Mouse (Mus musculus): Measurements from ENCODE around the gene Tnxb.

The Tnxb gene

DNA sequence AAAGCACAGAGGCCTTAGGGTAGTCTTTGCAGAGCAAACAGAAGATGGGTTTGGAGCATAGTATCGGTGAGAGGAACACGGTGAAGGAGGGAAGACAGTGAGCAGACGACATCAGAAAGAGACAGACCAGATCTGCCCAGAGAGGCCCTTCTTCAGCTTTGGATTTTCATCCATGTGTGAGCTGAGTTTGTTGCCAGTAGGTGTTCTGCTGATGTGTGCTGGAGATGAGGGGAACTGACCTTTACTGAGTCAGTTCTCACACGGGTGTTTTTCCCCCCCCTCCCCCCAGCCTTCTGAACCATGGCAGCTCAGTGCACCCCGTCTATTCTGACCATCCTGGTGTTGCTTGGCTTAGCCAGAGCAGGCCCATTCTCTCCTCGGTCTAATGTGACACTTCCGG, at the start of gene Tnxb:
TSS of gene Tnxb (plus strand) at position 301 of the 400 bp plus-strand sequence.
- DNase-seq (ENCODE audit: extremely low read depth, insufficient read length, low spot score), result no peak

DNA sequence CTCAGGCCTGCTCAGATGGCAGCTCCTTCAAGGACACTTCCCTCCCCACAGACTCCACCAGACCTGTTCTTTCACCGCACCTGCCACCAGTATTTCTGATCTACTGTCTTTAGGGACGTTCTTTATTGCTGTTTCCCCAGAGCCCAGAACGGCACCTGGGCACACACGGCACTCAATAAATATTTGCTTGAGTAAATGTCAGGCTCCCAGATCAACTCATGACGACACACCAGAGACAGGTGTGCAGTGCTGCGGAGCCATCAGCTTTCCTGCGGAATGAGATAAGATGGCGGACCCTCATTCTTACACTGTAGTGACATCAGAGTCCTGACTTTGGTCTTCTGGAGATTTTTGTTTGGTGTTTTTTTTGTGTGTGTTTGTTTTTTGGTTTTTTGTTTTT, 49.3 kb upstream of the Tnxb start:
- no peak for DNase-seq (ENCODE audit: extremely low read depth, insufficient read length, low spot score)

DNA sequence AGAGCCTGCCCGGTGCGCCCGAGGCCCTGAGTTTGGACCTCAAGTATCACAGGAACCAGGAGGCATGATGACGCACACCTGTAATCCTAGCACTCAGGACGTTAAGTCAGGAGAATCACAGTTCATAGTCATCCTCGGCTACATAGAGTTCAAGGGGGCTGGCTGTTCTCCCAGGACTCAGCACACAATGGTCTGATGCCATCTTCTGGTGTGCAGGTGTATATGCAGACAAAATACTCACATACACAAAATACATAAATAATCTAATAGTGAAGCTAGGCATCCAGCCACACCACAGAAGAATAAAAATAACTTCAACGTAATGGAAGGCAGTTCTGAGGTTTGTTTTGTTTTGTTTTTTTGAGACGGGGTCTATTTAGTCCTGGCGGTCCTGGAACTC, 47.2 kb upstream of the Tnxb start:
- DNase-seq (ENCODE audit: extremely low read depth, insufficient read length, low spot score), result no peak

DNA sequence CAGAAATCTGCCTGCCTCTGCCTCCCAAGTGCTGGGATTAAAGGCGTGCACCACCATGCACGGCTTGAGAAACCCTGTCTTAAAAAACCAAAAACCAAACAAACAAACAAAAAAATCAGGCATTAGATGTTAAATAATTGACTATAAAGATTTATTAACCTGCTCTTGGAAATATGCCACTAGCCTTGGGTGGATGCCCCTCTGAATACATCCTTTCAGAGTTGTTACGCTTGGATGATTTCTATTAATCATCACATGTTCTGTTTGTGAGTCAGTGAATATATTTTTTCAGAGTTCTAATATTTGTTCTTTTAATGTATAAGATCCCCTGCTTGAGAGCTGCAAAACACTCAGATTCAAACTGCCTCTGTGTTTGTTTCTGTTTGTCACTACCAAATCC, 45.4 kb upstream of the Tnxb start:
- no peak for DNase-seq (ENCODE audit: extremely low read depth, insufficient read length, low spot score)

DNA sequence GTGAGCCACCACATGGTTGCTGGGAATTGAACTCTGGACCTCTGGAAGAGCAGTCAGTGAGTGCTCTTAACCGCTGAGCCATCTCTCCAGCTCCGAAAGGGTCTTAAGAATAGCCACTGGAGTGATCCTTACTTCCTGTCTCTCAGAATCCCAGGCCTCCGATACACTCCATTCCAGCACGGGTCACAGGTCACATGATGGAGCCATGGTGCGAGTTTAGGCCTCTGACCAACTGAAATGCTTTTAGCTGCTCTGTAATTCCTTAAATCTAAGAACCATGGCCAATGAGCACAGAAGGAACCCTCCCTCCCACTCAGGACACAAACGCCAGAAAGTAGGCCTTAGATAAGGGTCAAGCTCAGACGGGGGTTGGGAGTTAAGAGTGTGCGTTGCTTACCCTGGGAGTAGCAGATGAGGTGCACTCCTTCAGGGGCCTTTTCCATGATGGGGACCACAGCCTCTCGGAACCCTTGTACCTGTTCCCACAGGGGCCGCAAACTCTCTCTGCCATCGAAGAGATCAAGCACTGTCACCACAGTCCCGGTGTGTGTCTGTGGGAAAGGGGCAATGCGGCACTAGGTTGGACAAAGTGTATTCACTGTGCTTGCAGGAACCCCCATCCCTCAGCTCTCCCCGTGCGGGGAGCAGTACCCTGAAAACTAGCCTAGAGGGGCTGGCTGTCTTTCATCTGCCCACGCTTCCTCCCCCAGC, 44.1 kb upstream of the Tnxb start:
- DNase-seq (ENCODE audit: extremely low read depth, insufficient read length, low spot score), result no peak

DNA sequence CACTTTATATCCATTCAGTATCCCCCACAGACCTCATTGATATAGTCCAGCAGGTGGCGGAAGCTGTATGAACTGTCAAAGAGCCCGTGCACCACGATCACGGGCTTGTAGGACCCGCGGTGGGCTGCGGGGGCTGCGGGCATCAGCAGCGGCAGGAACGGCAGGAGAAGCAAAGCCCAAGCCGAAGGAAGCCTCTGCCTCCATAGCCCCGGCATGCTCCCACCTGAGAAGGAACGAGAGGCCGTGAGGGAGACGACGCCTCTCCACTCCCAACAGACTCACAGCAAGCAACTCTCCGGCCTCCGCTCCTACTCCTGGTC, 43.6 kb upstream of the Tnxb start:
- DNase-seq (ENCODE audit: extremely low read depth, insufficient read length, low spot score), result peak; percentile 66

DNA sequence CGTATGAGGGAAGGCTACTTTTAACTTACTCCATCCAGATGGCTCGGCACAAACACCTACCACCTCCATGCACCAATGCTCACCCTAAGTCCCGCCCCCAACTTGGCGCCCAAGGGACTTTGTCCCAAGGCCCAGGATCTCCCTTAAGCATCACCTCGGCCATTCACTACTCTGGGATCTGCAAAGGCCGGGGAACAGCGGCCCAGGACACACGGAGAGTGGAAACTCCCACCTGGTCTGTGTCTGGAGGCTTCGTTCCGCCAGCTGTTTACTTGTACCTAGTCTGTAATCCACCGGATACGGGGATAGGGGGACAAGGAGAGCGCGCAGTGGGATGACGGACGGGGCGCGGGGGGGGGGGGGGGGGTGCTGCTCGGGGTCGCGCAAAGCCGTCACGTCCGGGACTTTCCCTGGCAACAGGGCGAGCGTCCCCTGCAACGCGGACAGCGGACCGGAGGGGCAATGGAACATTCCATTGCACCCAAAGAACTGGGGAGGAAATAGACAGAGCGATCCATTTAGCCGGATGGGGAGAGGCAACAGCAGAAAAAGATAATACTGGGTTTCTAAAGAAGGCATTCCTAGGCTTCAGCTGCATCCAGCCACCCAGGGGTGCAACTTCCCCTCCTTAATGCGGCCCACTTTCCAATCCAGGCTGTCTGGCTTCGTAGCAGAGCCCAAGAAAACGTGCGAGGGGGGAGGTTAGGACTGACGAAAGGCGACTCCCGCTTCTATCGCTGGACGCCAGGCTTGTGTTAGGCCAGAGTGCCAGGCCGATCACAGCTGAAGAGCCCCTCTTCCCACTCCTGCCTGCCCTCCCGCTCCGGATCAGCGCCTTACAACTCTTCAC, 43.0 kb upstream of the Tnxb start:
- peak; percentile 85 for DNase-seq (ENCODE audit: extremely low read depth, insufficient read length, low spot score)

DNA sequence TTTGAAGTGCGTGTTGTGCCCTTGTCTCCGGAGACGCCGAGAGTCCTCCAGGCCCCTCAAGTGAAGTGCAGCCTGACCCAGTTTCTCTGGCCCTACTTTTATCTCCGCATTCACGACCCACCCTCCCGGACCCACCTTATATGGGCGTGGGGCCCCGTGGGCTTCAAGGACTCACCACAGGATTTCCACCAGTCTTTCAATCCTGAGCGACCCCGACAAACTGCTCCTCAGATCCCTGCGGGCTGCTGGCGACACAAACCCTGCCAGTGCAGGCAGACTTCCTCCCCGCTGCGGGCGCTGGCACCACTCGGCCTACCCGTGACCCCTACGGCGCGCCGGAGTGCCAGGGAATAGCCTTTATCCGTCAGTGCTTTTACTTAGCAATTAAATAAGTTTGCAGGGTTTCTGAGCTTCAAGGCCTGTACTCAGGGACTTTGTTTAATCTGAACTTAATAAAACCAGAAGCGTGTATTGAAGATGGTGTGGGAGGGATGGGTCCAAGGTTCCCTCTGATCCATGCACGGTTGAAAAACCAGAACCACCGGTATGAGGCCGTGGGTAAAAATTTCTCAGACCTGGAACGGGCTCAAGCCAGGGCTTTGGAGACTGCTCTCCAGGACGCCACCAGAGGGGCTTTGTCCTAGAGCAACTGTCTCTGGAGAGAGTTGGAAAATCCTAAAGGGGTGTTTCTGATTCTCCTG, 42.2 kb upstream of the Tnxb start, which contains the start of gene Ppt2:
TSS of gene Ppt2 (minus strand) at position 568 of the 701 bp plus-strand sequence.
- DNase-seq (ENCODE audit: extremely low read depth, insufficient read length, low spot score), result no peak

DNA sequence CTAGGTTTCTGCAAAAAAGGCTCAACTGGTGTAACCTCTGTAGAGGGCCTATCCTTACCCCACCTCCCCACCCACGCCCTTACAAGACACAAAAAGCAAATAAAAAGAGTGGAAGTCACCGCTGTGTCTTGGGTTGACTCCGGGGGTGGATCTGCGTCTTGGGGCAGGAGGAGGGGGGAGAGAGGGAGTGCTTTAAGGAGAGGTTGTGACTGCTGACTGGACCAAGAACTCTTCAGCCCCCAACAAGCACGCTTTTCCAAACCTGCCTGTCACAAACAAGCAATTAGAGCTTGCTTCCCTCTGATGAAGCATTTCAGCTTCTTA, 41.7 kb upstream of the Tnxb start:
- DNase-seq (ENCODE audit: extremely low read depth, insufficient read length, low spot score), result no peak

DNA sequence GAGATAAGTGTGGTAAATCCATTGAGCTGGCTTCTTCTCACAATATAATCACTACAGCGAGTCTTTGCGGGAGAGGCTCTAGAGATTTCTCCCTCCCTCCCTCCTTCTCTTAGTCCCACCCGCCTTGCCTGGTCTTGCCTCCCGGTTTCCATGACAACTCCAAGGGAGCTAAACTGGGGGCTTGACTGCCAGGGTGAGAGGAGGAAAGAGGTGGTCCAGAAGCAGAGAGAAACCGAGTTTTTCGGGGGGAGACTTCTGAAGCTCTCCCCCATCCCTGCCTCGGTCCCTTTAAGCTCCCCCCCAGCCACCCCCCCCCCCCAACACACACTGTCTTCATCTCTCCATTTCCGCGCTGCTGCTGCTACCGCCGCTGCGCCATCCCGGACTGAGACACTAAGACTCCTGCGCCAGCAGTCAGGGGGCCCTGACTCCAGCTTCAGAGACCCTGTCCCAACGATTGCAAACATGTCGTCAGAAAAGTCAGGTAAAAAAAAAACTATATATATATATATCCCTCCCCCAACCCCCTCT, 41.0 kb upstream of the Tnxb start, which contains the start of gene Prrt1:
TSS of gene Prrt1 (plus strand) at position 313 of the 531 bp plus-strand sequence.
- DNase-seq (ENCODE audit: extremely low read depth, insufficient read length, low spot score), result no peak

DNA sequence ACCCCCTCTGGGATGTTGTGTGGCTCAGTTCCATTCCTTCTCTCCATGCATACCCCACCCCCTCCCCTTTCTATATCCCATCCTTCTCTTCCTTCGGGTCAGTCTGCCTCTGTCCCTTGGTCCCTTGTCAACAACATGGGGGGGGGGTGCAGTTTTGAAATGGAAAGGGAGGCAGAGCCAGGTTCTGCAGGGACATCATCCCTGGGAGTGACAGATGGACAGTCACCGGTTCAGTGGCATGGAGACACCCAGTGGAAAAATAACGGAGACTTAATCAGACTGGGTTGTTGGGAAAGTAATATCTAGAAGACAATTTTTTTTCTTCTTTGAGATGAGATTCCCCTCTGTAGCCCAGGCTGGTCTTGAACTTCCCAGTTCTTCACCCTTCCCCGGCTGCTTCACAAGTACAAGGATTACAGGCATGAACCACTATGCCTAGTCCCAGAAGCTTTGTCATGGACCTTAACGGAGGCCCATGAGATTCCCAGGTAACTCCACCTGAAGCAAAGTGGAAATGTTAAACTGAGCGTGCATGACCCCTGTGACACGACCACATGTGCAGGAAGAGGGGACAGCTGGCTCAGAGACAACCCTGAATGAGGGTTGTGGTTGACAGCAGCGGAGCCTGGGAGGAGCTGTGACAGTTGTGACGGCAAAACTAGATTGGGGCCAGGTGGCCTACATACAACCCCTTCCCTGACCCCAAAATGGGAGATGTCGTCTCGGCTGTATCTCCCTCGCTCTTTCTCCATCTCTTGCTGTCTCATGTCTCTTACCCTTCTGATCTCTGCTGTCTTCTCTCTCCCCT, 40.3 kb upstream of the Tnxb start:
- no peak for DNase-seq (ENCODE audit: extremely low read depth, insufficient read length, low spot score)

DNA sequence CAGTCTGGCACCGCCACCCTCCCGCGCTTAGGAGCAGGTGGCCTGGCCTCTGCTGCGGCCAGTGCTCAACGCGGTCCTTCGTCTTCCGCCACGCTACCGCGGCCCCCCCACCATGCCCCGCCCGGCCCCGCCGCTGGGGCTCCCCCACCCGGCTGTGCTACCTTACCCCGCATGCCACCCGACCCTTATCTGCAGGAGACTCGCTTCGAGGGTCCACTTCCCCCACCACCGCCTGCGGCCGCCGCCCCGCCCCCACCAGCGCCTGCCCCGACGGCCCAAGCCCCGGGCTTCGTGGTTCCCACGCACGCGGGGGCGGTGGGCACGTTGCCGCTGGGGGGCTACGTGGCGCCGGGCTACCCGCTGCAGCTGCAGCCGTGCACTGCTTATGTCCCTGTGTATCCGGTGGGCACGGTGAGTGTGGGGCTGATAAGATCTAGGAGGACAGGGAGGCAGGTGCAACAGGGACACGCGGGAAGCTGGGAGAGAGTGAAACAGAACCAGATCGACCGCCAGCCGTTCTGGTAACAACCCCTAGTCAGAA, 39.5 kb upstream of the Tnxb start:
- no peak for DNase-seq (ENCODE audit: extremely low read depth, insufficient read length, low spot score)

DNA sequence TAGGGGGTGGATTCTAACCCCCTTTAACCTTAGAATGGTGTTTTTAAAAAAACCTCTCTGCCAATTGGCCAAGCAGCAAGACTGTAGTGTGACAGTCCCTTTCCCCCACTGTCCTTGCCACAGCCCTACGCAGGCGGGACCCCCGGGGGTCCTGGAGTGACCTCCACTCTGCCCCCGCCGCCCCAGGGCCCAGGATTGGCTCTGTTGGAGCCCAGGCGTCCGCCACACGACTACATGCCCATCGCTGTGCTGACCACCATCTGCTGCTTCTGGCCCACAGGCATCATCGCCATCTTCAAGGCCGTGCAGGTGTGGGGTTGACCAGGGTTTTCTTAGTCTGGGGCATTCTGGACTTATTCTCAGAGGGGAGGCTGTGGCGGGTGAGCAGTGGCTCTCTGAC, 38.7 kb upstream of the Tnxb start:
- no peak for DNase-seq (ENCODE audit: extremely low read depth, insufficient read length, low spot score)

DNA sequence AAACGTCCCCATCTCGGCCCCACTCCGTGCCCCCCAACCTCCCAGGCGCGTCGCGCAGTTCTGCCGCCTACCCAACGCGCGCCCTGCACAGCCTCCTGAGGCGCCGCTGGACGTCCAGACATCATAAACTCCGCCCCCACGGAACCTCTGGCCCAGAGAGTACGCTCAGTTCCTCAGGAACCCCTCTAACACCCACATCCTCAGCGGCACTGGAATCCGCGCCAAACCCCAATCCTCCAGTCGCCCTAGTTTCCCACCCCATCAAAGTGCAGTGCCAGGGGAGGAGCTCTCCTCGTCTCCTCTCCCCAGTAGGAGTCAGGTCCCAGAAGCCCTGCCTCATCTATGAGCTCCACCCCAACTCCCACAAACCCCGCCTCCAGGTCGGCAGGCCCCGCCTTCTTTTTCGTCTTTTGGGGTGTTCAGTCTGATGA, 38.1 kb upstream of the Tnxb start:
- DNase-seq (ENCODE audit: extremely low read depth, insufficient read length, low spot score), result no peak

DNA sequence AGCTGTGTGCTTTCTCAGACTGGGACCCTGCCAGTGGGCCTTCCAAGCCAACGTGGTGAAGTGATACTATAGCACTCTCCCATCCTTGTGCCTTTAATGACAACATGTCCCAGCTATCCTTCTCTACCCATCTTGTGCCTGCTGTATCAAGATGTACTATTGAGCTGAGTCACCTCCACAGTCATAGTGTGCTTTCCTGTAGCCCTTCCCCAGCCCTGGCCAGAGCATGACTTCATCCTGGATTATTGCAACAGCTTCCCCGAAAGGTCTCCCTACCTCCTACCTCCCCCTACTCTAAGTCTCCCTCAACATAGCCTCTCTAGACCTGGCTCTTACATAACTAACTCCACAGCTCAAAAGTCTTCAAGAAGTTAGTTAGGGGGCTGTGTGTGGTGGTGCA, 34.7 kb upstream of the Tnxb start:
- no peak for DNase-seq (ENCODE audit: extremely low read depth, insufficient read length, low spot score)

DNA sequence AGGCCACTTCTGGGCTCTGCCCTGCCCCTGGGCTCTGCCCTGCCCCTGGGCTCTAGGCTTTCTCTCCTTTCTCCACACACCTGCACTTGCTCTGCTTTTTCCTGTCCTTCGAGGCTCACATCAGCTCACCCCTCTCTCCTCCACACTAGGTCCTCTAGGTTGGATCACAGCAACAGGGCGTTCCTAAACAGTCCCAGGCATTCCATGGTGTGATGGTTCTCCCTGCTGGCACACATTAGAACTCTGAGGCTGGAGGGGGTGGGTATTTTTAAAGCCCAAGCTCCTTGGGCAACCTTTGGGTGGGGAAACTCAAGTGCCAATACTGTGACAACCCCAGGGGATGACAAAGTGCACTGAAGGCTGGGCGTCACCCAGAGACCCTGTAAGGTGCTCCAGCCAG, 32.9 kb upstream of the Tnxb start:
- no peak for DNase-seq (ENCODE audit: extremely low read depth, insufficient read length, low spot score)

DNA sequence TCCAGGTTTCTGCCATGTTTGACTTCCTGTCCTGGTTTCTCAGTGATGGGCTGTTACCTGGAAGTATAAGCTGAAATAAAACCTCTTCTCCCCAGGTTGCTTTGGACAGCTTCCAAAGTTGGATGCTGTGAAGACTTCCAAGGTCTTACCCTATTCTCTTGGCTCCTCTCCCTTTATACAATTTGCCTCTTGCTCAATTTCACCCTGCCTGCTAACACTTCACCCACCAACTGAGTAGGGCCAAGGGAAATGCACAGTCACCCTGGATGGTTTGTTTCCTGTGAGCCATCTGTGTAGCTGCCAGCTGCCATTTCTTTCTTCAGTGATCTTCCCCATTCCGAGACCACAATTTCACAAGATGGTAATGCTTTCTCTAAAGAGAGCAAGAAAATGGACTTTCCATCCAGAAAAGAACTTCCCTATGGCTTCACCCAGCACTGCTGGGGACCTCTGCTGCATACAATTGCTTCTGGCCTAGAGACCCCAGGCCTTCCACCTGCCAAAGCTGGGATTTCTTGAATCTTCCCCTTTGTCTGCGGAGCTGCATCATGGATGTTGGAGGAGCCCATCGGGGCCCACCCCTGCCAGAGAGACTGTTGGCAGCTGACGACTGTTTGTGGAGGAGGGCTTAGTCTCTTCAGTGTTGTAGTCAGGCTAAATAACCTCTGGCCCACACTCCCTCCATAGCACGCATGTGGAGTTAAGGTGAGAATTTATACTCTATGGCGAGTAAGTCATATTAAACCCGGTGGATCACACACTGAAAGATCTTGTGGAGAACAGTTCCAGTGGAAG, 30.7 kb upstream of the Tnxb start:
- DNase-seq (ENCODE audit: extremely low read depth, insufficient read length, low spot score), result no peak

DNA sequence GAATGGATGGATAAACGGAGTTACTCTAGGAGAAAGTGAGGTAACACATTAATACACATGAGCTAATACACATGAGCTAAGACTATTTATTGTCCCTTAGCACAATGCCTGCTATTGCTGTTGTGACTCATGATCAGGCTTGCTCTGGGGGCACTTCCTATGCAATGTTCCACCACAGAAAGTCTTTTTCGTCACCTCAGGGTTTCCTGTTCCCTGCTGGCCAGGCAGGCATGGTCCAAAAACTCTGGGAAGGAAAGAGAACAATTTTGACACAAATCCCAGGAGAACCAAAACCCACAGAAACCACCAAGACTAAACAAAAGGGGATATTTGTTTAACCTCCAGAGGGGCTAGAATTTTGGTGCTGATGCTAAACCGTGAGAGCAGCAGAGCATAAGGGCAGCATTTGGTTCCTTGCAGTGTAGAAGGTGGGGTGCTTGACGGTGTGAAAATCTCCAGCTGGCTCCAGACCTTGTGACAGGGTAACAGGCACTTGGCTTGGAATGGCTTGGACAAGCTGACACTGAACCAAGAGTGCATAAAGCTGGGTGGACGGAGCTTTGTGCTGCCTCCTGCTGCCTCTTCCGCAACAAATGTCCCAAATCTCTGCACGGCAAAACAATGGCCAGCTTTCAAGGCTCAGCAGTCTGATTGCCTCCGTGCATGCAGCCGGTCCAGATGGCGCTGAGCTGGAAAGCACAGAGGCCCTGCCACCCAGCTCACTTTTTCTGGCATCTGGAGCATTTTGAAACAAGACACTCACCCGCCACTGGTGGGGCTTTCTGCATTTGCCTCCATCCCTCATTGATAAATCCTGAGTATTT, 29.3 kb upstream of the Tnxb start:
- DNase-seq (ENCODE audit: extremely low read depth, insufficient read length, low spot score), result peak; percentile 71

DNA sequence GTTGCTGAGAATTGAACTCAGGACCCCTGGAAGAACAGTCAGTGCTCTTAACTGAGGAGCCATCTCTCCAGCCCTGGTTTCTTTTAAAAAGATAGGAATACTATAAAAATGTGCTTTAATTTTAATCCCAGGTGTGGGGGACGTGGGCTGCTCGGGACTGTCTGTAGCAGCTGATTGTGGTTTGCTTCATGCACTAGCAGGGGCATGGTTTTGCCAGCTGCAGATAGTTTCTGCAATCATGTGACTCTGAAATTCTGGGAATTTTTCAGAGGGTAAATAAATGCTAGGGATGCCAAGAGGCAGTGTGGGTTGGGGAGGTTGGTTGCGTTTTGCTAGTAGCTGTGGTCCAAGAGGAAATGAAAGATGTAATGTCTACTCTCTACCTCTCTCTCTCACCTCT, 28.4 kb upstream of the Tnxb start:
- no peak for DNase-seq (ENCODE audit: extremely low read depth, insufficient read length, low spot score)
